Mouse (Mus musculus) left cerebral cortex, adult 18-20 months (tissue): ENCODE data around the gene Ccdc91. TPM values are rescaled to one million over a fixed set of nuclear protein-coding genes. Genes with fewer than 3 reads are reported as not detected.
A peak's percentile ranks its signal among the peaks of the same experiment; 100 is the strongest.

Experiments used
- DNase-seq, 2 experiments: peaks; one replicate each; pipeline ENCODE4 v3.0.0; 2021 to 2022; ENCODE audit warnings: low spot score in 2 of 2, mixed read lengths in 1 of 2
- total RNA-seq, 2 experiments: library from RNA; stranded (reverse); gene quantifications; 2 replicates each; pipeline ENCODE4 v1.2.3; 2021

Ccdc91 gene
- total RNA-seq, 2 experiments from 2014 or later, result 35.2 to 37.6 TPM

DNA sequence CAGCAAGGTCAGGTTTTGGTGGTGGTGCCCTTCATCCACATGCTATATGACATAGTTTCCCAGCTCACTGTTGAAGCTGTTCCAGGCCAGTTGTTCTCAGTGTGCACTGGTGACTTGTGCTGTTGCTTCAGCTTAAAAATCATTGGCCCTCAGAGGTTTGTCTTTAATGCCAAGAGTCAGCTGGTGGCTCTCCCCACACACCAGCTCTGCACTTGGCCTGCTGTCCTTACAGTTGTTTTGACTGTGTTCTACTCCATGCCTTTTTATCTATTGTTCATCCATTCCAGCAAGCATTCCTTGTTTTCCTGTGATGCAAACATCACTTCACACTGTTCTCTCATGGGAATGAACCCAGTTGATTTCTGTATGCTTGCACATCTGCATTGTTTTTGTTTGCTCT, 84.8 kb downstream of the Ccdc91 start:
- no peak for DNase-seq

DNA sequence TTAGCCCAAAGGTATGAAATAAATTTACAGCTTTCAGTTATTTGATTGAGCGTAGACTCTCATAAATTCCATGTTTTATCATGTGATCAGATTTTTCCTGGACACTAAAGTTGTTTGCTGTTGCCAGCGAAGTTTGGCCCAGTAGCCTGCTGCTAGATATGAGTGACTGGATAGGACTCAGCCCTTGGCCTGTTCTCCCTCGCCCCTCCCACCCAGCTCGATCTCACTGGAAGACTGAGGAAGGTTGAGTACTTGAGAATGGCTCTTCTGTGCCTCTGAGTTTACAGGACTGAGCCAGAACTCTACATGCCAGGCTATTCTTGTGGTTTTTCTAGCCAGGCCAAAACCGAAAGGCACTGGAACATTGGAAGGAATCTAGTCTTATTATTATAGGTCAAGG, 93.6 kb downstream of the Ccdc91 start:
- DNase-seq, result no peak

DNA sequence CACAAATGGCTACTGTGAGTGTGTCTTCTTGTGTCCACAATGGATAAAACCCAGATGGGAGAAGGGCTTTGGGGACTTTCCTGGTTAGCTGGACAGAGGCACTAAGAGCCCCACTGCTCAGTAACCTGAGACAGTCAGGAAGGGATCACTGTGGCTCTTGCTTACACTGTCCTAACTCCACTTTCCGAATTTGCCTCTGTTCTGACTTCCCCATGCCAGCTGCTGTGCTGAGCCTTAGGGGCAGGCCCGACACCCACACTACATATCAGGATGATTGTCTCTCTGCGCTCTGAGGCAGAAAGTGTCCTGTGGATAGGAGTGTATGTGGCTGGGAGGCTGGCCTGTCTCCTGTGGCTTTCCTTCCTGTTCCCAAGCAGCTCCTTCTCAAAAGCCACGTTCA, 97.5 kb downstream of the Ccdc91 start:
- DNase-seq, result no peak

DNA sequence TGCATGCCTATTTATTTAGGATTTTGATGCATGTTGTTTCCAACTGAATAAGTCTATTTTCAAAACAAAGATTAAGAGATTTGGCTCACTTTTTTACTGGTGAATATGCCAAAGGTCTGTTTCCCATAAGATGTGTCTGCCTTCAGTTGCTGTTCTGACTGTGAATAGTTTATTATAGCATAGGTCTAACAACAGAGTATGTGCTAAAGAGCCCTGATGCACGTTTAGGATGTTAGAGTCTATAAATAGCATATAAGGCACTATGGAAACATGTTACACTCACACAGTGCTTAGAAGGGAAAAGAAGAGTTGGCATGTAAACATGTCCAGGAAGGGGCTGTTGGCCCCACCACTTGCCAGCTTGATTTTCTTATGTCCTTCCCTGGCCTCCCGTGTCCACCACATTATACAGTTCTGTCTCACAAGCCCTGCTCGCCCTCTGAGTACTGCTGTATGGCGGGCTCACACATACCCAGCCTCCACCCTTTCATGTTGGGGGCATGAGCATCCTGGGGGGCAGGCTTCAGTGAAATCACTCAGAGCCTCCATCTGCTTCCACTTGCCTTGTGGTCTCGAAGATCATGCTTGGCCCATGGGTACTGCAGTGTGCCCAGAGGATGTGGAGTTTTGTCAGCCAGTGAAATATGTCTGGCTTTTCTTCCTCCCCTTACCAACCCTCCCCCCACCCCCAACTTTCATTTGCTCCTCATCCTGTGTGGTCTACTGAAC, 99.0 kb downstream of the Ccdc91 start:
- DNase-seq, result no peak

DNA sequence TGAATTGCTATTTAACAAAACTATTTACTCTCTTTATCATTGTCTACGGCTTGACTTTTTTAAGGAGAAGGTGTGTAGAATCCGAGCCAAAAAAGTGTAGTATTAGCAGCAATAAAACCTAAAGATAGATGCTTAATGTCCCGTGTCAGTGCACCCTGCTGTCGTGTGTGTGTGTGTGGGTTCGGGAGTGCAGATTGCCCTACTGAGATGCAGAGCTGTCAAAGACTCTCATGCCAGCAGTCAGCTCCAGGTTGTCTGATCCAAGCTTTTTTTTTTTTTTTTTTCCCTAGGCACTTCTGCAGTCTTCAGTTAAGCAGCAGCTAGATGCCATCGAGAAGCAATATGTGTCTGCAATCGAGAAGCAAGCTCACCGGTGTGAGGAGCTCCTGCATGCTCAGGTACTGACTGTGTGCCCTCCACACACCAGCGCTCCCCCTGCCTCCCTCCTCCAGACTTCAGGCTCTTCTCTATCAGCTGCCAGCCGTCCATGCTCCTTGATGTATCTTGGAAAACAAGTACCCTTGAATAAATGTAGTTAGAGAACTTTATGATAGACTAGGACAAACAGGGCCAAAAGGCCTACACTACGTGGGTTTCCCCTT, 99.7 kb downstream of the Ccdc91 start:
- DNase-seq, result no peak

DNA sequence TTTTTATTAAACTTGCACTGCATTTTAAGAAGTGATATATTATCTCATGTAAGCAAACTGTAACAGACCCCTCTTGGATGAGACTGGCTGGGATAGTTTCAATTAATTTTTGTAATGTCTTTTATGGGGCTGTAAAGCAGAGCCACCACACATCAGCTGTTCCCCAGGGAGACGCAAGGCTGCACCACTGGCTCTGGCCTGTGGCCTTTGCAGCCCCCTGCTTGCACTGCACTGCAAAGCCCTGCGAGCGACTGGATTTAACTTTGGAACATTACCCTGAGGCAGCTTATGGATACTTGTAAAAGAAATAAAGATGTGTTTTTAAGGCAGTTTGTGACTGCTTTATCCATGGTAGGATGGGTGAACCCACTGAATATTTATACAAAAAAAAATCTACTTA, 112.0 kb downstream of the Ccdc91 start:
- DNase-seq, result no peak

DNA sequence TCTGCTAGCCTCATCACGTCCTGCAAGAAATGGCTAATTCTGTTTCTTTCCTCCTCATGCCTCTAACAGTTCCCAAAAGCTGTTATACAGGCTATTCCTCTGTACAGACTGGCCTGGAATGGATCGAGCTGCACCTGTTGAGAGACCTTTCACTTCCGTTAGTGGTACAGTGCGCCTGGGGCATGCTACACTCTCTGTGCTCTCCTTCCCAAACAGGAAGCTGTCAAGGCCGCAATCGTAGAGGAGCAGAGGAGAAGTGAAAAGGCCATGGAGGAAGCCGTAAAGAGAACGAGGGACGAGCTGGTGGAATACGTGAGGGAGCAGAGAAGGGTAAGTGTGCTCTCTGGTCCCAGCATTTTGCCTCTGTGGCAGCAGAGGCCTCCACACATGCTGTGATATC, 131.0 kb downstream of the Ccdc91 start:
- no peak for DNase-seq

DNA sequence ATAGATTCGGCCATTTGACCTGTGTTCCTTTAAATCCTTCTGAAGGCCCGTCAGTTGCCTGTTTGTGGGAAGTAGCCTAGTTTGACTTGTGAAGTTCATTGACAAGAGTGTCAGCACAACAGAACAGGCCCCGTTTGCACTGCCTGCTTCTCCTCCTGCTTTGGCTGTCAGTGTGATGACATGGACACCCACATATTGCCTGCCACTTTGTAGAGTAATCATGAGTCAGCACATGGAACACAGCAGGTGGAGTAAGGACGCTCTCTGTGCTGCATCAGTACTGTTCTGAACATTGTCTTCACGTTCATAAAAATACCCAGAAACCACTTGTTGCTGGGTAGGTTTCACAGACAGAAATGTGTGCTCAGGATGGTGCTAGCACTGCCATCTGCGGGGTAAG, 132.0 kb downstream of the Ccdc91 start:
- peak in 1 of 2 experiments; percentile 4 for DNase-seq

DNA sequence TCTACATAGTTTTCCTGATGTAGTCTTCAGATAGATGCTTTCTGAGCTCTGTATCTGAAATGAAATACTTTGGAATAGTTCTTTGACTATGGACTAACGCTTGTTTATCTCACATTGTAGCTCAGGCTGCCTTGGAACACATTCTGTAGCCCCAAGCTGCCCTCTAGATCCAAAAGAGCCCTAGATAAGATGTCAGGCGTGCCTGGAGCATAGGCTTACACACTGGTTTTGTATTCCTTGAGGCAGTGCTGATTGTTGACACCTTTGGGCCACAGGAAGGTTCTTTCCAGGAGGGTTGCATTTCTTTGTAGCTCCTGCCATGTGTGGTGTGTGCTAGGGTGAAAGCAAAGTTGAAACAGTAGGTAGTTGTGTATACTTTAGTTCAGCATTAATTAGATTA, 139.7 kb downstream of the Ccdc91 start:
- no peak for DNase-seq

DNA sequence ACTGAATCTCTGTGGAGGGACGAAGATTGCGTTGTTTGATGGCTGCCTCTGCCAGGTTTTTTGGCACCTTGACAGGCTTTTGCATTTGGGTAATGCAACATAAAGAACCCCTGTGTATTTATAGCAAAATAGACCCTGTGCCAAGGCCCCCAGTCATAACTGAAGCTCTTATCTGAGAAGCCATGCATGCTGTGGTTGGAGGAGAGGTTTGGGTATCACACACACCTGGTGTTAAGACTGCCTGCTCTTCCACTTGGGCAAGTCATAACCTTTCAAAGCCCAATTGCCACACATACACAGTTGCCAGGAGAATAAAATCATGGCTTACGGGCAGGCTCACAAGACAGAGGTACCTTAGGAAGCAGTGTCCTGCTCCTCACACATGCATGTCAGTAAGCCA, 147.5 kb downstream of the Ccdc91 start:
- DNase-seq, result no peak

DNA sequence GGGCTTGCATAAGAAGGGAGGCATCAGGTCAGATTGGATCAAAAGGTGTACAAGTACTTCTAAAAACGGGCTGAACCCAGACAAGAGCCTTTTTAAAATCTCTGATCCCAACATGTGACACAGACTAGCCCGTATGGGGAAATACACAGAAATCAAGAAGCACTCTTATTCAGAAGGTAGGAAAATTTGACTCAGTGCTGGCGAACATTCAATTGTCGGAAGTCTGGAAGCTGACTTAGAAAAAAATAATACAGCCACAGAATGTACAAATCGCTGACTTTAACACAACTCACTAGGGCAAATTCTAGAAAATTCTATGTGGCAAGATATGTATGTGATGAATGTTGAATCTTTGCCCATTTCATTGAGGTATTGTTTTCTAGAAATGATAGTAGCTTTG, 160.8 kb downstream of the Ccdc91 start:
- DNase-seq, result no peak

DNA sequence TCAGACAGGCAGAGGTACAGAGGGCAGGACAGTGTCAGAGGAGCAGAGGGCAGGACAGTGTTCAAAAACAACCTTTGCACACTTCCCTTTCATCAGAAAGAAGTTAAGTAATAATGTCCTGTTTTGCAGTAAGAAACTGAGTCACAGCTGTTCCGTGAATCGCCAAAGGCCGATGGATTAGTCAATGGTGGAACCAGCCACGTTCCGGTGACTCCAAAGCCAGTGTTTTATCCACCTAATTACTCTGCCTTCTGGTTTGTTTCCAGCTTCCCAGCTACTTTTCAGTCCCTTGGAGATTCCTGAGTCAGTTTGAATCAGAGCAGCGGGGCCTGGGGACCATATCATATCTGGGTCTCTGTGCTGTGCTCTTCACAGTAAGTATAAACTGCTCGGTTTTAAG, 168.2 kb downstream of the Ccdc91 start:
- DNase-seq, result no peak

DNA sequence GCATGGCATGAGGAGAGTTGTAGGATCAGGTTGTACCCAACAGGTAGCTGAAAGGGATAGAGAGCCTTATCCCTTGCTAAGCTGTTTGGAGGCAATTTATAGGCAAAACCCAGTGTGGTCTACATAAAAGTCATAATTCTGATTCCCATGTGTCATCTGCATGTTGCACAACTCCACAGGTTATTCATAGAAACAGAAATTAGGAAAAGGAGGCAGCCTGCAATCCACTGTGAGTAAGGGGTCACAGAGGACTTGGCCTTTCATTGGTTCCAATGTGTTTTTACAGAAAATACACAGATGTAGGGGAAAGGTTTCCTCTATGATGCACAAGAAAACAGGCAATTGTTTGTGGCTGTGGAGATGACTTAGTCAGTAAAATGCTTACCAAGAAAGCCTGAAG, 168.8 kb downstream of the Ccdc91 start:
- no peak for DNase-seq

DNA sequence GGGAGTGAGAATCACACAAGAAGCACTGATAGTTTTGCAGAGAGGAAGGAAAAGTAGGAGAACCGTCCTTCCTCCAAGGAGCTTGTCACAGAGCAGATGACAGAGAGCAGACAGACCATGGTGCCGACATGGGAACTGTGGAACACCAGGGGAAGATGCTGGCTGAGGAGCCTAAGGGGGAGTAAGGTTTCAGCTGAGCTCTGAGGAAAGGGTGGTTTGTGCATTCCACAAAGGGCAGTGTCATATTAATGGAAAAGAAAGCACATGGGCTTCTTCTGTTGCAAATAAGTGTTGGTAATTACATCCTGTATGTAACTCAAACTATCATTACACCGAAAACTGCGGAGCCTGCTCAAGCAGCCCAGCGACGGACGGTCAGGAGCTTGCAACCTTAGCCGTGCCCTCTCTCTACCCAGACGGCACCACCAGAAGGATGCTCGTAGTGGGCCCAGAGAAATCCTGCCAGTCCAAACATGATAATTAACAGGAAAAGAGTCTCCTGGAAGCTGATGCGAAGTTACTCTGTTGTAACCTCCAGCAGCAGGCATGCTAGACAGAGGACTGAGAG, 170.9 kb downstream of the Ccdc91 start:
- no peak for DNase-seq

DNA sequence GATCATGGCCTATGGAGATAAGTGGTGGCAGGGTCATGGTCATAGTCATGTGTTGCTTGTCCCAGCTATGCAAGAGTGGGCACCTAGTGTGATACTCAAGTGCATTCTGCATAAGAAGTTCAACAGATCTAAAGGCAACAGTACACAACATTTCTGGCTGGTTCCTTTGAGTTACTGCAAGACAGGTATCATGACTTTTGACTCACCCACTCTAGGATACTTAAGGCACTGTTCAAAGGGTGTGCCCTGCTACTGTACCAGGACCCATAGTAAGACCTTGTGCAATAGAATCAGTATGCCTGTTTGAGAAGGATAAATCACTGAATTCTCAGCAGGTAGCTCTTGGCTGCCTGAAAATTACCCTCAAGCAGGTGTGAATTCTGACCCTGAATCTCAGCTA, 182.4 kb downstream of the Ccdc91 start:
- DNase-seq, result no peak

DNA sequence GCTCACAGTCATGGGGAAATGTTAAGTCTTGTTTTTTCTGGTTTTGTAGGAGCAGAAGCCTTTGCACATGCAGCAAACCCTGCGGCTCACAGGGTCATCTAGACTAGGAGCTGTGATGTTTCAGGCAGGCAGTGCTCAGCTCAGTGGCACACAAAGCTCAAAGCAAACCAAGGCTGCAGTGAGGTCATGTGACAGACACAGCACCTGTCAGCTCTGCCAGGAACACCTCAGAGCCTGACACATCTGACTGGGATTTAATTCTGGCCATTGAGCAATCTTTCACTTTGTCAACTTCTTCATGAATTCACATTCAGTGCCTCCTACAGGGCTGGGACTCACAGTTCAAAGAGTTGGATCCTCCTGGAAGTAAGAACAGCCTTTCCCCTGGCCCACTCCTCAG, 185.1 kb downstream of the Ccdc91 start:
- no peak for DNase-seq

DNA sequence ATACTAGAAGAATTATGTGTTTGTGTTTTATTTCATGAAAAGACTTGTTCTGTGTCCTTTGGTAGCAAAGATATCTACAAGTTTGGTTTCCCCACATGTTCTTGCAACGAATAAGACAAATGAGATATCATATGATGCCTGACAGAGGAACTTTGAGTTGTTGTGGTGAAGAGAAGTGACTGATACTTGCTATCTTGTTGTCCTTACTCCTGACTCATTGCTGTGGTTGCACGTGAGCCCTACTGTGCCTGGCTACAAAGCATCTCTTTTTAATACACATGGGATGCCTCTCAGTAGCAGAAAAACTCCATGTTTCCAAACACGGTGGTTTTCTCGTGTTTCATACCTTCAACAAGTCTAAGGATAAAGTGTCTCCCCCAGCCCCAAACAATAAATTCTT, 186.2 kb downstream of the Ccdc91 start:
- no peak for DNase-seq

DNA sequence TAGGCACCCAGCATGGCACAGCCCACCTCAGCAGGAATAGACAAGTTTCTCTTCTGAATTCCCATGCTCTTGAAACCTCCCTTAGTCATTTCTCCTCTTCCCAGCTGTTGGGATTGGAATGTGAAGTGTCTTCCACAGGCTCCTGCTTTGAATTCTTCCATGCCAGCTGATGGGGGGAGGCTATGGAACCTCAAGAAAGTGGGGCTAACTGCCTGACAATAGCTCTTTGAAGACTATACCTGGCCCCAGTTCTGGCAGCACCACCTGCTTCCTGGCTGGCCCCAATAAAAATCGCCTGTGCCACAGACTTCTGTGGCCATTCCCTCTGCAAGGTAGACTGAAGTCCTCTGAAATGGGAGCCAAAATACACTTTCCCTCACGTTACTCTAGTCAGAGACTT, 187.0 kb downstream of the Ccdc91 start:
- no peak for DNase-seq

DNA sequence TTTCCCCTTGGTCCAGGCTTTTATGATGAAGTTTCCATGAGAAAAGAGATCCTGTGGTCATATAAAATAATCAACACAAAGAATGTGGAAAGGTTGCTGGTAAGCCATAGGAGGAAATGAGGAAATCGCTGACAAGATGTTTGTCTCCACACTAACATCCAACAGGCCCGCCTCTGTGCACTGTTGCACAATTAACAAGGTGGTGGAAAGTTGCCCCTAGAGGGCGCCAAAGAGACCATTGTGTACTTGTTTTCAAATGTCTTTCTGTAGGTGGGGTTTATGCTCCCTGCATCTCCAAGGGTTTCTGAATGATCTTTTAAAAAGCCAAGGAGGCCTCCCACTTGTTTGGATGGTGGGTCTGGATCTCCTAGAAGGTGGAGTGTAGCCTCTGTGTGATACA, 188.7 kb downstream of the Ccdc91 start:
- DNase-seq, result peak; percentile 2 to 29

DNA sequence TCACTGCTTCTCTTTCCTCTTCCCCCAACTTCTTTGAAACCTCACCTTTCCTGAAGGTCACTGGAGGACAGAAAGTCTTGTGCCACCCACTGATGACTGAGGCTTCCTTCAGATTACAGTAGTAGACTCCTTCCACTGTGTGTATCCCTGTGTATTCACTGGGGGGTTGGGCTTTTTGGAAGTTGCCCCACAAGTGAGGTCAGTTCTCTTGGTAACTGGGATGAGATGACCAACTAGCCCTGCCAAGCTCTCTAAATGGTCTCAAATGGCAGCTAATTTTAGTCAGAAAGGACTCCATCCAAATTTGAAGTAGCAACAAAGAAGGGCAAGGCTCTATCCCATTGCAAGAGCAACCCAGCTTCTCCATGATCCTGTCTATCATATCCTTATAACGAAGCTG, 195.7 kb downstream of the Ccdc91 start:
- no peak for DNase-seq

DNA sequence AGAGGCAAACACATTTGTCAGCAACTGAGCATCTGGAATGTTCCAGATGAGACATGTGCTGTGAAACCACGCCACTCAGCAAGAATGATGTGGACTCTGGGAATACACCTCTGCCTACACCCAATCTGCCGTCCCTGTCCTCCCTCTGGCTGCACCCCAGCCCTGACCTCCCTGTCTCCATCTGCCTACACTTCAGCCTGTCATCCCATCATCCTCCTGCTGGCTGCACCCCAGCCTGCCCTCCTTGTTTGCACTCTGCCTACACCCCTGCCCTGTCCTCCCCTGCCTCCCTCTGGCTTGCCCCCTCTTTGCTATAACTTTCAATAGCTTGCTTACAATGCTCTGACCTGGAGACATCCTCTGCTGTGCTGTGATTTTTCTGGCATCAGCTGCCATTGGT, 196.9 kb downstream of the Ccdc91 start:
- DNase-seq, result no peak

DNA sequence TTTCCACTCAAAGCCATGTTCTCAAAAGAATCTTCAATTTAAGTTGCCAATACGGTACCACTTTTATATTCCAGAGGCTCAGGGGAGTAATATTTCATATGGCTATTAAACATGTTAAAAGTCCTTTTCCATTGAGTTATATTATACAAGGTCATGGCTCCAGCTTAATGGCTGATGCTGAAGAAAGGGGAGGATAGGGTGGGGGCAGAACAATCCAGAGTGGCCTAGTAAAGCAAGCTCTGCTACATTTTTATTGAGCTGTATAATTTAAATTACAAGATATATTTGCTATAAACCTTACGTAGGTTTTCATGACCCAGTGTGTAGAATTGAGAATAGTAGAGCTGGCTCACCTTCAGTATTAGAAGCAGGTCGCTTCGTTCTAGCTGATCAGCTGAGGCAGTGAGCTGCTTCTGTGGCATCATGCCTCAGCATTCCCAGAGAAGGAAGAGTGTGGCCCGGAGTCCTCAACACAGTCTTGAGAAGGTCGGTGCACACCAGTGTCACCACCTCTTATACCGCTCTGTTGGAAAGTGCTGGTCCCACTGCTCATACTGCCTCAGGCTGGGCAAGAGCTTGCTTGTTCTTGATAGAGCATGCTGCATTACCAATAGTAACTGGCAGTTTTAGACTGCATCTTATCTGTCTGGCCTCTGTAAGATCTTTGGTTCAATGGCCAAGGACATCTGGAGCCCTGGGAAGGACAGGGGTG, 199.6 kb downstream of the Ccdc91 start:
- no peak for DNase-seq
